Mouse (Mus musculus): Measurements from ENCODE around the gene Etfa. TPM values are rescaled to one million over a fixed set of nuclear protein-coding genes. Genes with fewer than 3 reads are reported as not detected.

Gene Etfa
- polyA plus RNA-seq, 1 experiment from 2014 or later: 225 TPM

Other genes starting within 250 kb of the Etfa start
- gene Nrg4, start 185.4 kb downstream of the Etfa start, polyA plus RNA-seq (2014; fragmentation: Nextera tagmentation; extraction: Ambion mirVana): 1.3 and 1.5 TPM in 2 replicates
- 0.54 and 0.77 TPM in 2 replicates for gene Tmem266, start 185.3 kb downstream of the Etfa start, polyA plus RNA-seq (2014; fragmentation: Nextera tagmentation; extraction: Ambion mirVana)
- gene Isl2, start 26.4 kb upstream of the Etfa start, polyA plus RNA-seq (2014; fragmentation: Nextera tagmentation; extraction: Ambion mirVana): 6.1 and 6.7 TPM in 2 replicates

Measured in intestine, embryonic 14.5 days (tissue).